Mouse (Mus musculus) cerebellum, postnatal 10 days (tissue): ENCODE measurements around the gene Gm17087.
A peak's percentile ranks its signal among the peaks of the same experiment; 100 is the strongest.

Experiments
- DNase-seq, 2 experiments: peaks; one replicate each; pipeline ENCODE4 v3.0.0; 2021; ENCODE audit warnings: mixed read lengths in 2 of 2

The Gm17087 gene

DNA sequence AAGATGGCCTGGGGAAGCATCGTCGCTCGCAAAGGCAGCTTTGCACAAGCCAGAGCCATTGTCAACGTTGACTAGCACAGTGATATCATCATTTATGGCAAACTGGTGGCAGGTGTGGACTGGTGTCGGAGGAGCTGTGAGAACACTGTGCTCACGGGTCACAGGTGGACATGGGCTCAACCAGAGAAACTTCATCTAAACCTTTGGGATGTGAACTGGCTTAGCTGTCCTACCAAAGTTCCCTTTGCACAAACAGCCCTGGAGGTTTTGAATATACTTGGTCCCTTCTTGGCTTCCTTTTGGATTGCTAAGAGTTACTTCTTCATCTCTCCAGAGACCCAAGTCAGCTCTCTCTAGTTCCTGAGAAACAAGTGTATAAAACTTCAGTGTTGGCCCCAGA is at the start of gene Gm17087:
Gene Gm17087 (minus strand): TSS at position 101 of the 400 bp plus-strand sequence.
- no peak for DNase-seq

- peak; percentile 91 to 93 for DNase-seq
Observed at GRCm38 (mm10) chr17:8613882-8614551, 47.3 kb upstream of the Gm17087 start.

DNA sequence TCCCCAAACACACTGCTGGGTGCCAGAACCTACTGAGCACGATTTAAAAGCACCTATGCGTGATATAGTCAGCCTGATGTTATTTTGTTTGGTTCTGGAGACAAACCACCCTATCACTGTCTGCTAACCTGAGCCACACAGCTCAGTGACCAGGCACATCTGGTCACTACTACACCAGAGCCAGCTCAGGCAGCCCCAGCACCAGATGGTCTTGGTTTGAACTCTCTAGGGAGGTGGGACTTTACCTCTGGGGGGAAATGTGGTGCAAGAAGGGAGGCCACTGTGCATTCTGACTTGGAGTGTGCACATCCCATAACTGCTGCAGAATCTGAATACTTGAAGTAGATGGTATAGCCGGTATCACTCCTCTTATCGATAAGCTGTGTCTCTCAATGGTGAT is 45.2 kb upstream of the Gm17087 start:
- no peak for DNase-seq

GRCm38 (mm10) chr17:8606695-8607094 is 39.9 kb upstream of the Gm17087 start:
- DNase-seq: no peak

DNA sequence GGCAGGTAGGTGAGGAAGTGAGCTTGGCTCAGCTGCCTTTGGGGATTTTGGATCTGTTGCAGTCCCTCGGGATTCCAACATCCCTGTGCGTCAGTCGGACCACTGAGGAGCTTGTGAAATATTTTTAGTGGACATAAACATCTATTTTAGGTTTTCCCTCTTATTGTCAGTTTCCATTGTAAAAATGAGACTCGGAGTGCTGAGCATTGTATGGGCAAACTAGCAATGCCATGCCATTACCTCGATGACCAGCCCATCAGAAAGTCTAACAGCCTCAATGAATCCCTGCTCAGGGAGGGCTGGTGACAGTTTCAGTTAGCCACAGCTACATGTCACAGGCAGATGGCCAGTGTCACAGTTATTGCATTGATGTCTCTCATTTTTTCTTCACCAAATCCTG is 39.2 kb upstream of the Gm17087 start:
- no peak for DNase-seq

DNA sequence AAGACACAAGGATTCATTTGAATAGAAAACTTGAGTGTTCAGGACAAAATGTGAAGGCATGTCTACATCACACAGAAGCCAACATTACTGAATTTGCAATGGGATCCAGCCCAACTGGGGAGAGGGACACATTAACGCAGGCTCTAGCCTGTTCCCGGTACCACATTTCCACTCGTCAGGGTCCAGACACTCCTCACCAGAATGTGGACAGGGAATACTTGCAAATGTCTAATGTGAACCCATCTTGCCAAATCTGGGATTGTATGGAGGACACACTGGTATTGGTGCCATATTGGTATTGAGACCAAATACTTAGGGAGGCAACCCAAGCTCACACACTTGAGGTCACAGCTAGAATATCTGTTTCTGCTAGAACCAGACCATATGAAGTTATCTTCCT is 36.2 kb upstream of the Gm17087 start:
- DNase-seq: no peak

GRCm38 (mm10) chr17:8597790-8598189 is 31.0 kb upstream of the Gm17087 start:
- peak; percentile 83 to 87 for DNase-seq

GRCm38 (mm10) chr17:8592427-8593277 is 25.9 kb upstream of the Gm17087 start:
- DNase-seq: peak; percentile 93 to 94

GRCm38 (mm10) chr17:8581579-8581978 is 14.8 kb upstream of the Gm17087 start:
- DNase-seq: no peak

DNA sequence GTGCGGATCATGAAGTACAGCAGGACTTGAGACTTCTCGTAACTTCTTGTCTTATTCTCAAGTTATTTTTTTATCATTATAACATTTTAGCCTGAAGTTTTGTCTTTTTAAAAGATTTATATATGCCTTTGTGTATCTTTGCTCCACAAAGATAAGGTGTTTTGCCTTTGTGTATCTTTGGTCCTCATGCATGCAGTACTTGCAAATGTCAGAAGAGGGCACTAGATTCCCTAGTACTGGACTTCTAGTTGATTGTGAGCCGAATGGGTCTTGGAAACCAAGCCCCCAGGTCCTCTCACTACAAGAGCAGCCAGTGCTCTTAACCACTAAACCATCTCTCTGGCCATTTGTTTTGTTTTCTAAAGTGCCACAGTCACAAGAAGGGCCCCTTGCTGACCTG is 13.6 kb upstream of the Gm17087 start:
- peak; percentile 52 to 68 for DNase-seq

DNA sequence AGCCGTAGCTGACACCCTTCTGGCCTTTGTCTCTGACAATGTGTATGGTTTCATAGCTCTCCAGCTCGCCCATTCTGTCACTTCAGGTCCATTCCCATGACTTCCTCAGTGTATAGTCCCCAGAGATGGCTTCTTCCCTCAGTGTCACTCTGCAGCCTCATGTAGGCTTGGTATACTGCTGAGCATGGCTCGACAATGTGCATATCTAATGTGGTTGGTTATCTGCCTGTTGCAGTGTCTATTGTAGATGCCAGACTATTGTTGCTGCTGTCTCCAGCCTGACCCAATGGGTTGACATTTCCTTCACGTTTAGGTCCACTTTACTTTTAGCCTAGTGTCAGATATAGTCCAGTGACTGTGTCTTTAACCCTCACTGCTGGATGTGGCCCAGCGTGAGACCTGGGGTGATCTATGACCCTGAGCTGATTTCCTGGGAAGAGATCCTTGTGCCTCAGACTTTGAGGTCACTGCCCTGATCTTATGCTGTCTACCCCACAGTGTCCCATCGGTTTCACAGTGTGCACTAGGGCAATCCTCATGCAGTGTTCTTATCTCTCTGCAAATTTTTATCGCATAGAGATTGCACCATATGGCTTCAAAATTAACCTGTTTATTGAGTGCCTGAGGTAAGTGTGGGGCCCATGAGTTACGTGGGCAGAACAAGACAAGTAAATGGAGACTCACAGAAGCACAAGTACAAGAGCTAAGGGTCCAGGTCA is 7.0 kb upstream of the Gm17087 start:
- no peak for DNase-seq

DNA sequence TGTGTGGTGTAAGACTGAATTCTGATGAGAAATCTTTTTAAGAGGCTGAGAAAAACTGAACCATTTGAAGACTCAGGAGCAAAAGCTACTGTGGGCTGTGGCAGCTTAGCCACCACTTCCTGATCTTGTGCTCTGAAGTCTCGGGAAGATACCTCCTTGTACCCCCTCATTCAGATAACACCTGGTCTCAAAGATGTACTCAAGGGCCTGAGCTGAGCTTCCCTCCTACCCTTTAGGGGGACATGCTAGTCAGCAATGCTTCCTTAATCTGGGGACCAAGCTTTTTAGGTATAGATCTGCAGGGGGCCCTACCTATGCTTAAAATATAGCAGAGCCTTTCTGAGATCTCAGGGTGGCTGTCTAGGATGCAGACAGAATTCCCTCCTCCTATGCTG is 3.9 kb downstream of the Gm17087 start:
- no peak for DNase-seq

DNA sequence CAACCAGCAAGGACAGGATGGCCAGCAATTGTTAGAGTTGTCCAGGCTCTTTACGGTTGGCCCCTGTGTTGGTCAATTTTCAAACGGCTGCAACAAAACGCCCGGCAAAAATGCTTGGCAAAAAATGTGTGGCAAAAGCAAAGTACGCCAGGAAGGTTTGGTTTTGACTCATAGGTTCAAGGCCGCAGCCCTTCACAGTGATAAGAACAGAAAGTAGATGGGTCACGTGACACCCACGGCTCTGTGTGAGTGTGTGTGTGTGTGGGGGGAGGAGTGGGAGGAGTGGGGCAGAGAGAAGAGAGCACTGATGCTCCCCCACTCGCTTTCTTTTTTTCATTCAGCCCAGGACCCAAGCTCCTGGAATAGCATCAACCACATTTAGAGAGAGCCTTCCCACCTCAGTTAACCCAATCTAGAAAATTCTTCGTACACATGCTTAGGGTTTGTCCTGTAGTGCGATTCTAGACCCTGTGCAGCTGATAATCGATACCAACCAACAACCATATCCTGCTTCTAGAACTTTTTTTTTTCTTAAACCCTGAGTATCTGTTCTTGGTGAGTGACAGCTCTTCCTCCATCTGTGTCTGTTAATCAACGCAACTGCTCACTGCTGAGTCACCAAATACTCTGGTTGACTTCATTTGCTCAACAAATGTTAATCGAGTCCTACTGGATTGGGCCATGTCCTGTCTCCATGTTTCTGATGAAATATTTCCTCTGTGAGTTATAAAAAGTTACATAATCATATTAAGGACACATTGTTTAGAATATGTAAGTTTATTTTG is 4.5 kb downstream of the Gm17087 start:
- no peak for DNase-seq

- no peak for DNase-seq
Observed at GRCm38 (mm10) chr17:8557926-8558325, 8.8 kb downstream of the Gm17087 start.

- DNase-seq: peak; percentile 49 to 51
Observed at GRCm38 (mm10) chr17:8556223-8556622, 10.5 kb downstream of the Gm17087 start.

DNA sequence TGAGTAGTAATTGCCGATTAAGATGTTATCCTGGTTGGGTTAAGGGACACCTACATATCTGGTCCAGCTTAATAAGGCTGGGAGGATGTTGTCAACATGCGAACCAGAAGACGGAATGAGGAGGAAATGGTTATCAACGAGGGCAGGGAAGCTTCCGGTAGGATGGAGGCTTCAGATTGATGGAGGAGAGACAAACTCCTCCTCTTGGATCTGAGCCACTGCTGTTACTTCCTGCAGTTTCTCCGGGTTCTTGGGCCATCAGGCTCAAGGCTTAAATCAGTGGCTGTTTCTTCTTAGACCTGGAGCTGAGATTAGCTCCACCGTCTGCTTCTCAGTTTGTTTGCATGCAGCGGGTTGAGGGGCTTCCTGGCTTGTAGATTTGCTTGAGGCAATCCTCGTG is 11.0 kb downstream of the Gm17087 start:
- DNase-seq: peak; percentile 36 to 57

DNA sequence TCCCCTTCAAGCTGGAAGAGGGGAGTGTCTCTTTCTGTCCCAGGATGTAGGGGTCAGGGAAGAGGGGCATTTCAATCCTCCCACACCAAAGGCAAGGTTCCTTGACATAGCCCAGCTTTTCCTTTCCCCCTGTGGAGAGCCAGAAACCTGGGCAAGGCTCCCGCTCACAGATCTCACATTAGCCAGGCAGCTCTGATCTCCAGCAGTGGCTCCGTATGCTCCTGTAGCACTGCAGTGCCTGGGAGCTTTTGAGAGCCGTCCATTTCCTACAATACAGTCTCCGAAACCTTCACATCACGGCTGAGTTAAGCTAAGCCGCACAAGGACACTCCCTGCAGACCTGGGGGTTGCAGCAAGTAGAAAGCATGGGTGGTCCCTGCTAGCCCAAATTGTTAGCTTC is 12.5 kb downstream of the Gm17087 start:
- DNase-seq: peak; percentile 84 to 88

DNA sequence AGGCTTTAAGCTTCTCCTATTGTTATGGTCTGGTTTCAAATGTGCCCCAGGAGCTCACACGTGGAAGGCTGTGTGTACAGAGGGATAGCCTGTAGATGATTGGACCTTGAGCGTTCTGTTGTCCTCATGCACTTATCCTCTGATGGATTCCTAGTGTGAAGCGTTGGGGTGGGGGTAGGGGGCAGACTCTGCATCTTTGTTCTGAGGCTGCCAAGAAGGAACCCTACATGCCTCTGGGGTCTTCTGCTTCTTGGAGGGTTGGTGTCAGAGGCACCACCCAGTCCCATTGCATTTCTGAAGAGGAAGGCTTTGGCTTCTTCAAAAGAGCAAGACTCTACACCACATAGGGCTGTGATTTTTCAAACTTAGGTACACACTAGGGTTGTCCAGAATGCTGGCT is 13.1 kb downstream of the Gm17087 start:
- no peak for DNase-seq

DNA sequence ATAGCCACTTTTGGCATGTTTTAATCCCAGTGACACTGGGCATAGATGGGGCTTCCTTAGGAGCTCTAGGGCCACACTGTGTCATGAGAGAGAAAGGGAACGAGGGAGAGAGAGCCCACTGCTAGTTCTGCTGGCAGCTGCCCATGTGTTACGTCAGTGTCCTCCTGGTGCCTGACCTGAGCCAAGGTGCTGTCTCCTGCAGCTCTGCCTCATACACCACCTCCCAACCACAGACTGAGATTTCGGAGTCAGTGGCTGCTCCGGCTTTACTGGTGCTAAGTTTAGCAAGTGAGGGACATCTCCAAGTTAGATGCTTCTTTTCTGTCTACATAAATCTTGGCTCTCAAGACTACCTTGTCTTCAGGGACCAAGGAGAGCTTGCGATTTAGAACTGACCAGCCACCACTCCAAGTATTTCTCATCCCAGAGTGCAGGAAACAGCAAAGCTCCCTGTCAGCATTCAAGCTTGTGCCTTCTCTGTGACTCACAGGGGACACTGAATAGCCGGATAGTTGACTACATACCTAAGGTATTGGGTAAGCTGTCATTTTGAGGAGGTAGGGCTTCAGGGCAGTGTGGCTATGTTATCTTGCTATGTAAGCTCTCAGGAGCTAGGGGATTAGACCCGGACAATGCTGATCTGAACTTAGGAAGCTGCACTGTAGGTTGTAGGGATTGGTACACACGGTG is 14.3 kb downstream of the Gm17087 start:
- peak; percentile 94 for DNase-seq

DNA sequence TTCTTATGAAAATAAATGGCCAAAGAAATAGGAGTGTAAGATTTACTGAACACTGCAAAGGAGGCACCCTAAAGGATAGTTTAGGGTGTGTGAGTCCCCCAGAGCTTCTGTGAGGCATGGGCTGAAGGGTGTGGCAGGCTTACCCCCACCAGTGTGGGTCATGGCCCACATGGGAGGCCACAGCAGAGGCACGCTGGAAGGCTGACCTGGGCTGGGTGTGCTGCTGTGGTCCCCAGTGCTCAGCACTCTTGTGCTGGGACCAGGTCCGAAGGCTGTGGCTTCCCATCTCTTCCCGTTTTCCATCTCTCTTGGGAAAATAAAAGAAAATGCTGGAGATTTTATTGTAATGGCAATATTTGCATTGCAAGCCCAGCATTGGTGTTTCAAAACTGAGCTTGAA is 15.1 kb downstream of the Gm17087 start:
- no peak for DNase-seq

GRCm38 (mm10) chr17:8548733-8549132 is 18.0 kb downstream of the Gm17087 start:
- DNase-seq: peak in 1 of 2 experiments; percentile 24

DNA sequence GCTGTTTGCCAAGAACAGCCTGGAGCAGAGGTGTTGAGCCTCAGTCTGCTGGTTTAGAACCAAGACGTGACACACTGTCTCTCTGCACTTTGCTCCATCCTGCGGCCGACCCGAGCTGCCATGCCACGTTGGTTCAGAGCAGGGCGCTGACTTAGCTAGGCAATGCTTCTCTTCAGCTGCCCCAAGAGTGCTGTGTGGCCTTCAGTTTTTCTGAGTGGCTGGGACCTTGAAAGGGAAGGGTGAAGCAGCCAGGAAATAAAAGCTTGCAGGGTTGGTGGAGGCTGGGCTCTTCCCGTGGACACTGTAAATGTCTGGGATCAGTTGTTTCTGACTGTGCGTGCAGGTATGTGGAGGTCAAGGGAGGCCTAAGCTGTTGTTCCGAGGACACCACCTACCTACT is 20.4 kb downstream of the Gm17087 start:
- DNase-seq: no peak
